Mouse (Mus musculus): ENCODE measurements around the gene Zmat5.

The Zmat5 gene

DNA sequence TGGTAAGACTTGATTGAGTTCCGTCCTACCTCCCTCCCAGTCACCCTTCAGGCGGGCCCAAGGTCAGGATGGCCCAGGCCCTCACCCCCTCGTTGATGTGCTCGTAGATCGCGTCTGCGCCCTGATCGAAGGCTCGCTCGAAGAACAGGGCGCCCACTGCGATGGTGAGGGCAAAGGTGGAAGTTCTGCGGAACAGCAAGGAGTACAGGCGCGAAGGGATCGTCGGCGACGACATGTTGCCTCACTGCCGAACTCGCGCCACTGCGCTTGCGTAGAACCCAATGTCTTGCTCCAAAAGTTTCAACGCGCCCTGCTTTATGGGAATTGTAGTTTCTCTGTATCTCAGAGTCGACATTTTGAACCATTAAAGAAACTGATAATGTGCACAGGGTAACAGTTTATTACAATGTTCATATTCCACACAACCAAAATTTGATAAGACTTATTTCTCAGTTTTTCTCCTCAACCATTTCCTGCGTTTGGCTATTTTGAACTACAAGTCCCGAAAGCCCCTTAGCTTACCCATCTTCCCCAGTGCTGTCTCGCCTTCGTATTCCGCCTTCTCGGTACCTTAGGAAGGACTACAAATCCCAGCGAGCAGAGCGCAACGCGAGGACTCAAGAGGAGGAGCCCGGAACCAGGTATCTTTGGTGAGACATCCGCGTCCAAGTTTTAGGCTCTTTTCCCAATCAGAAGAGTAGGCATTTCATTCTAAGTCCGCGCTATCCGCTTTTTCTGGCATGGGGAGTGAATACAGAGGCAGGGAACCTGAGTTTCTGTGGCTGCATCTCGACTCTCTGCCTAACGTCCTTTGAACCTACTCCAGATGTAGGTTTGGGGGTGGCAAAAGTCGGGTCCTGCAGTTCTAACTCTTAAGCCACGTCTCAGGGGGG lies at the start of gene Zmat5, which contains the start of gene Uqcr10:
Zmat5 (plus strand) TSS at position 607 of the 893 bp plus-strand sequence.
Uqcr10 (minus strand) TSS at position 271 of the 893 bp plus-strand sequence.
- TF ChIP-seq GATA4 (IDR thresholded peaks at IDR 0.05; ENCODE audit: insufficient replicate concordance, low read length), result peak; percentile 26; the same call in 1 of the 2 replicates

DNA sequence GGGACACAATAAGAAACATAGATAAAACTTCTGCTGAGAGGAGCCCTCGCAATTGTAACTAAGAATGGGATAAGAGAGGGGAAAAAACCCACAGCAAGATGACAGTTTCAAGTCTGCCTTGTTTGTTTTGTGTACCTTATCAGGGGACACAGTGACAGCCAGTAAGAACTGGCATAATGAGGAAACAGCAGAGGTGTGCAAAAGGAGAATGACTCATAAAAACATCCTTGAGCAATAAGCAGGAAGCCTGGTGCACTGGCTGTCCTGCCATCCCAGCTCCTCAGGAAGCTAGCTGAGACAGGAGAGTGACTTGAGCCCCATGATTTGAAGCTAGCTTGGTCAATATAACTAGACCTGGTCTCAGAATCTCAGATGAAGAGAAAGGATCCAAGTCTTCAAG lies 44.7 kb upstream of the Zmat5 start:
- TF ChIP-seq GATA4 (IDR thresholded peaks at IDR 0.05; ENCODE audit: insufficient replicate concordance, low read length), result no peak

DNA sequence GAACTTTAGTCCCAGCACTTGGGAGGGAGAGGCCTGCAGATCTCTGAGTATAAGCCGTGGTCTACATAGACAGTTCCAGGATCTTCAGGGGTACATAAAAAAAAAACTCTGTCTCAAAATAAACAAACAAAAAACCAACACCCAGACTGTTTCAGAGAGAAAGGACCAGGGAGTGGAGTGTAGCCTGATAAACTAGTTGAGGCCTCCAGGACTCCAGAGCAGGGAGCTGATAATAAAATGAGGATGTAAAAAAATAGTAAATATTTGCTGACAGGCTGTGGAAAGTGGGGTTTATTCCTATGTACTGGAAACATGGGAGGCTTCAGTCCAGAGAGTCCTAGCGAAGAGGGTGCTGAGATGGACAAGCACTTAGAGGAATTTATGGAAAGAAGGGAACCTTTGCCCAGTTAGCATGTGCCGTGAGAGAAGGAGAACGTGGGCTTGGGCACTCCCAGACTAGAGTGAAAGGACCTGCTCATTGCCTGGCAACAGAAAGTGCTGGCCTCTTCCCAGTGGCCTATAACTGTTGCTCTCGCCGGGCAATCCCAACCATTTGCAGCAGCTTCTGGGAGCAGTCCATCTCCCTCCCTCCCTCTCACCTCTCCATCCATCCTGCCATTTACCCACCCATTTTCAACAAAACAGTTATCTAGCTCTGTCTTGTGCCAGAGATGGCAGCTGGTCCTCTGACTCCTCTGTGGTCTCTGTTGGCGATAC lies 44.0 kb upstream of the Zmat5 start:
- TF ChIP-seq GATA4 (IDR thresholded peaks at IDR 0.05; ENCODE audit: insufficient replicate concordance, low read length), result no peak

DNA sequence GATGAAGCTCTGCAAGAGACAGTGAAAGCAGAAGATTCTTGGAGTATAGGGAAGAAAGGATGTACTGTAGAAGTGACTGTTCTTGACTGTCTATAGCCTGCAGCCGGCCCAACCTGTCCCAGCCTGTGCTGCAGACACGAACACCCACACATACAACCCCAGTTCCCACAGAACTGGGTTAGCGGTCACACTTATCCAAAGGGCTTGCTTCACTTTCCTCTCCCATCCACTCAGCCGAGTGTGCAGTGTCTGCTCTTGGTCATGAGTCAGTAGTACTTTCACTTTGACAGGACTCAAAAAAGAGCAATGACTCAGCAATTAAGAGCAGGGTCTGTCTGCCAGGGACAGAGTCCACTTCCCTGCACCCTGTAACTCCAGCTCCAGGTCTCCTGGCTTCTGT lies 43.2 kb upstream of the Zmat5 start:
- TF ChIP-seq GATA4 (IDR thresholded peaks at IDR 0.05; ENCODE audit: insufficient replicate concordance, low read length), result no peak

DNA sequence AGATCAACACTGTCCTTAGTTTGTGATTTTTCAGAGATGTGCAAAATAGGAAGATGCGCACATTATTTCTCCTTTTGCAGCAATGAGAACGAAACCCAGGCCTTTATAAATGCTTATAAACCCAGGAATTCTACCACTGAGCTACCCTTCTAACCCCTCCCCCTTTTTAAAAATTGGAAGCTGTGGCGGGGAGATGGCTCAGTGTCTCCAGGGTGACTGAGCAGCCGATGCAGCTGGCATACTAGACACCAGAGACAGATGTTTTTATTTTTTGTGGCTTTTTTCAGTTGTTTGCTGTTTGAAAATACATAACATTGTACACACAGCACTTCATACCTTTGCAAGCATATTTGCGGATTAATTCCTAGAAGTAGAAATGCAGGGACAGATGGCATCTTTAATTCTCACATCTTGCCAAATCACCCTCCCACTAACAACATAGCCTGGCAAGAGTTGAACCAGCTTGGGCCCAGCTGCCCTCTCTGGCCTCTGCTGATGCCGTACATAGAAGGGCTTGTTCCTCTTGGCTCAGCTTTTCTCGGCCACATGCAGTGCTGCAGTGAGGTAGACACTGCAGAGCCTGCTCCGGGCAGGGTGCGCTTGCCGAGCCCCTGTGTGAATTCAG lies 42.5 kb upstream of the Zmat5 start:
- TF ChIP-seq GATA4 (IDR thresholded peaks at IDR 0.05; ENCODE audit: insufficient replicate concordance, low read length), result no peak

DNA sequence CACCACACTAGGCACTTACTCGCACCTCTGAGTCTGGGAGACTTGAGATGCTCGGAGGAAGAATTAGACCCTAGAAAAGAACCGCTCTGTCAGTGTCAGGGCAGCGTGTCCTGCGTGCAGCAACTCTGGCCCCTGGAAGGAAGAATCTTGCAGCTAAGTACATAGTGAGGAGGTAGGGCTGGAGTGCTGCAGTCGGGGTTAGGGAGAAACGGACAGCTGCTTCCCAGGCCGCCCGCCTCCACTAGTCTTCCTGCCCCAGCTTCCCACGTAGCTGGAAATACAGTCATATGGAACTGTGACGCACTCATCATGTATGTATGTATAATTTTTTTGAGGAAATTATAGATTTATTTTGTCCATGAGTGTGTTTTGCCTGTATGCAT lies 42.0 kb upstream of the Zmat5 start:
- no peak for TF ChIP-seq GATA4 (IDR thresholded peaks at IDR 0.05; ENCODE audit: insufficient replicate concordance, low read length)

DNA sequence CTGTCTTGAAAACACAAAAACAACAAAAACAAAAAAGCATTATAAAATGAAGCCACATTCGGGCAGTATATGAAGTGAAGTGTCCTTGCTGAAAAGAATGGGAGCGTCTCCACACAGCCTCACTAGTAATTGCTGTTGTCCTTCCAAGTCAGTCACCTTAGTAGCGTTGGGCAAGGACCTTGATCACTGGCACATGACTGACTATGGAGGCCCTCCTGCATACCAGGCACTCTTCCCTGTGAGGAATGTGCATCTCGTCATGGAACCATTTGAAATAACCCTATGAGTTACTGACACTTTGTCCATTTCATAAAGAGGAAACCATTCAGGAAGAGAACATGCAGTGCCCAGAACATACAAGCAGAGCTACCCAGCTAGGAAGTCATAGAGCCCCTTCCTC lies 32.7 kb upstream of the Zmat5 start:
- TF ChIP-seq GATA4 (IDR thresholded peaks at IDR 0.05; ENCODE audit: insufficient replicate concordance, low read length), result no peak

DNA sequence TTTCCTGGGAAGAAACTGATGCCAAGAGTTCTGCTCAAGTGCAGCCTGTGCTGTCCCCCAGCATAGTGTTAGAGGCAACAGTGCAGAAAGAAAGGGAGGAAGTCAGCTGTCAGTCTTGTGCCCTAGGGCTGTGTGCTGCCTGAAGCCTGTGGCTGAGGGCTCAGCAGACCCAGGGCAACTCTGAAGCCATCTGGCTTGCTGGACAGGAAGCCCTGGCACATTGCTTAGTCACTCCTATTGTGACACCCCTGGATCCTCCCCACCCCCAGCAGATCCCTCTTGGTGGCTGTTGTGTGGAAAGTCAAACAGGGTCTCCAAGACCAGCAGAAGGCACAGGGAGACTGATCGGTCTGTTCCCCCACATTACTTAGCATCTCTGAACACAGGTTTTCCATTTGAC lies 29.9 kb upstream of the Zmat5 start:
- no peak for TF ChIP-seq GATA4 (IDR thresholded peaks at IDR 0.05; ENCODE audit: insufficient replicate concordance, low read length)

DNA sequence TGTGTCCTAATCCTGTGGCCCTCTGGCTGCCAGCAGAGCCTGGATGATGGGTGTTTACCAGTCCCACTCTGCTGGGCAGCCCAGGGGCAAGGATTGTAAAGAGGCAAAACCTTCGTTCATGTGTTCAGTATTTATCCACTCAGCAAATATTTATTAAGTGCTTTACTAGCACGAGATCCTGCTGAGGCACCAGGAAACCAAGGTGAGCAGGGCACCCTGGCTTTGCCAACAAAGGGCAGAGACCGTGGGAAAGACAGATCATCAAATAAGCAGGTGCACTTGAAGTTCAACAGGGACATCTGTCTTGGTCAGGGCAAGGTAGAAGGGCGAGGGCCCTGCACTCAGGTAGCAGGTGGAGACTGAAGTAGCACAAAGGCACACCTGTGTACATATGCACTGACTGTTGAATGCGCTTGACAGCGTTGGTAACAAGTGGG lies 29.3 kb upstream of the Zmat5 start:
- no peak for TF ChIP-seq GATA4 (IDR thresholded peaks at IDR 0.05; ENCODE audit: insufficient replicate concordance, low read length)

DNA sequence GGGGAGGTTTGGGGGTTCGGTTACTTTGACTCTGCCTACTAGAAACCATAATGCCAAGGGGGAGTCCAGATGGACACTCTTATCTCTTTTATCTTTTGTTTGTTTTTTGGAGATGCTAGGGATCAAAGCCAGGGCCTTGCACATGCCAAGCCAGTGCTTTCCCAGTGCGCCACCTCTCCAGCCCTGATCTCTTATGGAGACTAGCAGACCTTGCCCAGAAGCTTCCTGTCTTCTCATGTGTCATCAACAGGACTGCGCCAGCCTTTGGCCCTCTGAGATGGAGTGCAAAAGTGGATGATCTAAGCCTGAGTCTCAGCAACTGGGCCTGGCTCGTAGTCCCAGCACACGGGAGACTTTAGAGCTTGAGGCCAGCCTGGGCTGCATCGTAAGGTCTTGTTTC lies 28.8 kb upstream of the Zmat5 start:
- no peak for TF ChIP-seq GATA4 (IDR thresholded peaks at IDR 0.05; ENCODE audit: insufficient replicate concordance, low read length)

DNA sequence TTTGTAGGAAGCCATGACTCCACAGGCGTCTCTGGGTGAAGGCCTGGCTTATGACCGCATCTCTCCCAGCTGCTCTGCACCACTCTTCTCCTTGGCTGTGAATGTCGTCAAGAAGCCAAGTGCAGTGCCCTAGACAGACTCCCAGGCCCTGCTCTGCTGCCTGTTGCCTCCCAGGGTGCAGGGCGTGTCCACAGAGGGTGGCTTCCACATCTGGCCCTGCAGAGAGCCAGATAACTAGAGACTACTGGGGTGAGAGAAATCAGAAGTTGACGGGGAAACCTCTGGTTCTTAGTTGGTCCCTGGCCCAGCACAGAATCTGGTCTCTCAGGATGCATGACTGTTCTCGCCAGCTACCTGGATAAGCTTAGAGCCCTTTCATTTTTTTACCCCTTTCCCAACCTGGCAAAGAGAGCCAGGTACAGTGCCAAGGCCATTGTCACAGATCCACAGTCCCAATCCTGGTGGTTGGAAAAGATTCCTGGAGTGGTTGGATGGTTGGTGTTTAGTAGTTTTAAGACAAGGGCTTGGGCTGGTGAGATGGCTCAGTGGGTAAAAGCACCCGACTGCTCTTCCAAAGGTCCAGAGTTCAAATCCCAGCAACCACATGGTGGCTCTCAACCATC lies 27.1 kb upstream of the Zmat5 start:
- no peak for TF ChIP-seq GATA4 (IDR thresholded peaks at IDR 0.05; ENCODE audit: insufficient replicate concordance, low read length)

DNA sequence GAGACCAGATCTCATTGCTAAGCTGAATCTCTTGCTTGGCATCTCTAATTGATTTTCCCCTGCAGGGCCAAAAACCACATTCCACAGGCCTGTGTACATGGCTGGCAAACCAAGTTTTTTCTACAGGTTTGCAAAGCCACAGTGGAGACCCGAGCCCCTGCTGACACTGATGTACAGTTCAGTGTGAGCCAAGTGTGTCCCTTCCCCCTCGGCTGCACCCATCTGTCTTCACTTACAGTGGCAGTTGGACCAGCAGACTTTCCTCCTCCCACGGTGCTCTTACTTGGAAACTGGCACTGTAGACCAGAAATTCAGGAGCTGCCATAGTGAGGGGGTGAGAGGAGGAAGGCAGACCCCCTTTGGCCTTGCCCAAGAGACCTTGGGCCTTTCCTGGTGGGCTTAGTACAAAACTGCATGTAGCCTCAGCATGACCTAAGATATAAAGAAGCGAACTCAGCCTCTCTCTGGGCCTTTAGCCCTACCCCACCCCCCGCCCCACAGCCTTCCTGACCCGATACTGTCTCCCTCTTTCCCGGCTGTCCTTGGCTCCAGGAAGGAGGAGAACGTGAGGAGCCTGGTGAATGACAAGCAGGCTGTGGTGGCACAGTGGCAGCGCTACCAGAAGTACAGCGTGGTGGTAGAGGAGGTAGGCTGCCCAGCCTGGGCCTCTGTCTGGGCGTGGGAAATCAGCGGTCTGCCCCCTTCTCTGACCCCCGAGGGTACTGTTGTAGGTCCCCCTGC lies 25.6 kb upstream of the Zmat5 start:
- no peak for TF ChIP-seq GATA4 (IDR thresholded peaks at IDR 0.05; ENCODE audit: insufficient replicate concordance, low read length)

DNA sequence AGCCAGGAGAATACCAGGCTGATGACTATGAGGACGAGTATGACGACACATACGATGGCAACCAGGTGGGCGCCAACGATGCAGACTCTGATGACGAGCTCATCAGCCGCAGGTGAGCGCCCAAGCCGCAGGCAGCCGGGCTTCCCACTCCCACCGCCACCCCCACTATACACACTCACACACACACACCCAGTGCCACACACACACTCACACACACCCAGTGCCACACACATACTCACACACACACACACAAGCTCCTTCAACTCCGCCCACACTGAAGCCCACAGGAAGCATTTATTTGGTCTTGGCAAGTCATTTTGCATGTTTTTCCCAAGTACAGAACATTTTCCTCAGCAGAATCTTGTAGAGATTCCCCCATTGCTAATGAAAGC lies 25.0 kb upstream of the Zmat5 start:
- TF ChIP-seq GATA4 (IDR thresholded peaks at IDR 0.05; ENCODE audit: insufficient replicate concordance, low read length), result no peak

DNA sequence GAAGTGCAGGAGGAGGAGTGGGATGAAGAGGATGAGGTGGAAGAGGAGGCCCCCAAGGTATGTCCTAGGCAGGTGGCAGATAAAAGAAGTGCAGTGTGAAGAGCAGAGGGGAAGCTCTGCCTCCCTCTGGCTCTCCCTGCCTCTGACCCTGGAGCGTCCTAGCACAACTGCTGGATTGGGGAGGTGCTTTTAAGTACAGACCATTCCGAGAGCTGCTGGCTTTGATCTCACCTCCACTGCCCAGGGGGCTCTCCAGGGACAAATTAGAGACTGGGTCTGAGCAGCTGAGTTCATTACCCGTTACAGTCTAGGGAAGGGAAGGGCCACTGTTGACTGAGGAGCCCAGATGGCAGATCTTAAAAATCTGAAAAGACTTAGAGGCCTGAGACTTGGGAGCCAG lies 24.4 kb upstream of the Zmat5 start:
- no peak for TF ChIP-seq GATA4 (IDR thresholded peaks at IDR 0.05; ENCODE audit: insufficient replicate concordance, low read length)

DNA sequence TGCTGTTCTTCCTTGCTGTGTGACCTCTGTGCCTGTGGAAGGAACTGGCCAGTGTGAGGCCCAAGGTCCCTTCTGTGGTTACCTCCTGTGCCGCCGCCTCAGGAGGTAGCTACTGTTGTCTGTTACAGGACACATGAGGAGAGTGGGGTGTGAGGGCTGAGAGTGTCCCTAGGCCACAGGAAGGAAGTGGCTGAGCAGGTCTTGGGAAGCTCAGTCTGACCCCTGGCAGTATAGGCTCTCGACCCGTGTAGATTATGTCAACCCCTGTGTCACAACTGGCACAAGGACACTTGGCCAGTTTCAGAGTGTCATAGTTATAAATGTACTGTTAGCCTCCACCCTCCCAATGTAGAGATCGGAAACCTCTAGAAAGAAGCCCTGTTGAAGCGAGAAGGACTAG lies 21.0 kb upstream of the Zmat5 start:
- TF ChIP-seq GATA4 (IDR thresholded peaks at IDR 0.05; ENCODE audit: insufficient replicate concordance, low read length), result no peak

Measured in liver, adult (tissue).